Mouse (Mus musculus): Measurements from ENCODE around the gene Cd79b. TPM values are rescaled to one million over a fixed set of nuclear protein-coding genes. Genes with fewer than 3 reads are reported as not detected.

Gene Cd79b
- total and polyA plus RNA-seq, 2 experiments from 2014 or later: 0.38 to 0.71 TPM

DNA sequence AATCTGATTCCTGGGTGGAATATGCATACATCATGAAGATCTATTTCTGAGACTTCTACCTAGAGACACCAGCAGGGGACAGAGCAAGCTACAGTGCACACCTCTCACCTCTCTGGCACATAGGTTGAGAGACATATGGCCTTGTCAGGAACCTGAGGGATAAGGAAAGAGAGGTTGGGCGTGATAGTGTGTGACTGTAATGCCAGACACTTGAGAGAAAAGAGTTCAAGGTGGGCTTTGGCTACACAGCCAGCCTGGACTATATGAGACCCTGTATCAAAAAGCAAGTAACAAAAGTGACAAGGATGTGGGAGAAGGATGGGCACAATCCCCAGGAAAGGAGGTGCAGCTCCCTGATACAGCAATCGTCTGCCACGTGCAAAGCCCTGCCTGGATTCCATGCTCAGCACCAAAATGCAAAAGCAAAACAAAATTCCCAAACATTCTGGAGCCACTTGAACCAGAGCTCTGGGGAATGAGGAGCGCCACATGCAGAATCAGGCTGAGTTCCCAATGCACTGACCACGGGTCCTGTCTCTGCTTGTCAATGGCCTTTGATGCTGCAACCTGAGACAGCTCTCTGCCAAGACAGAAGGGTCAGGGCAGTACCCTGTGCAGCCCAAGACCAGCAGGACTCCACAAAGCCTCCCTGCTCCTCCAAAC lies 43.3 kb downstream of the Cd79b start:
- Histone ChIP-seq H3K4me3 (ENCODE audit: low read depth, low read length) (peak overlapping the region; percentile 93), H3K27ac (ENCODE audit: low read depth, low read length) (peak overlapping the region; percentile 87; the same call in 1 of the 2 replicates), H3K4me1 (ENCODE audit: insufficient read depth) (peaks cover 13% of the 10 kb centered on the region), H3K27me3 (ENCODE audit: insufficient read depth, low read length) (no peaks in the 10 kb centered on the region), H3K36me3 (ENCODE audit: insufficient read depth) (peaks cover 12% of the 10 kb centered on the region; the same call in 1 of the 2 replicates), H3K9ac (peak overlapping the region; percentile 81), H3K9me3 (ENCODE audit: low read length) (no peaks in the 10 kb centered on the region), H3K4me2 (ENCODE audit: low read depth) (peak overlapping the region; percentile 75)
- DNase-seq: no peak
- no peak for ATAC-seq
- peak; percentile 21 for TF ChIP-seq CTCF (IDR thresholded peaks at IDR 0.05; ENCODE audit: low read depth)
- WGBS: 36% methylated on average over 5 of the region's 5 CpGs

DNA sequence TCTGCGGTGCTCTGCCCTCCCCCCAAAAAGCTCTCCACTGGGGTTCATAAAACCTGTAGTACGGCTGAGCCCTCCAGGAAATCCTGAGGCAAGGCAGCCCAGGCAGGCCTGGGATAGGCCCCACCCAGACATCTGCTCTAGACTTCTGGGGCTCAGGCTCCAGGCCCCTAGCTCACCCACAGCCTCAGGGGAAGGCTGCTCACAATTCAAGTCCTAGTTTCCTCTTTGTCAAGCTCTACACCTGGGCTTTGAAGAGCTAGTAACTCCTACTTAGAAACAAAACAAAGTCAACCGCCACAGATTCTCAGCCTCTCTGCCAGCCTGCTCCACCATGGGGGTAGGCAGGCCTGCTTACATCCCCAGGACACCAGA lies 45.5 kb downstream of the Cd79b start:
- Histone ChIP-seq H3K9ac (no peak overlapping the region), H3K27me3 (ENCODE audit: insufficient read depth, low read length) (no peaks in the 10 kb centered on the region), H3K27ac (ENCODE audit: low read depth, low read length) (no peak overlapping the region), H3K4me2 (ENCODE audit: low read depth) (no peak overlapping the region), H3K36me3 (ENCODE audit: insufficient read depth) (peaks cover 34% of the 10 kb centered on the region), H3K9me3 (ENCODE audit: low read length) (no peaks in the 10 kb centered on the region), H3K4me3 (ENCODE audit: low read depth, low read length) (no peak overlapping the region), H3K4me1 (ENCODE audit: insufficient read depth) (peaks cover 8% of the 10 kb centered on the region)
- ATAC-seq: no peak
- no peak for DNase-seq
- no peak for TF ChIP-seq CTCF (IDR thresholded peaks at IDR 0.05; ENCODE audit: low read depth)
- WGBS: 68% methylated on average over 3 of the region's 3 CpGs

DNA sequence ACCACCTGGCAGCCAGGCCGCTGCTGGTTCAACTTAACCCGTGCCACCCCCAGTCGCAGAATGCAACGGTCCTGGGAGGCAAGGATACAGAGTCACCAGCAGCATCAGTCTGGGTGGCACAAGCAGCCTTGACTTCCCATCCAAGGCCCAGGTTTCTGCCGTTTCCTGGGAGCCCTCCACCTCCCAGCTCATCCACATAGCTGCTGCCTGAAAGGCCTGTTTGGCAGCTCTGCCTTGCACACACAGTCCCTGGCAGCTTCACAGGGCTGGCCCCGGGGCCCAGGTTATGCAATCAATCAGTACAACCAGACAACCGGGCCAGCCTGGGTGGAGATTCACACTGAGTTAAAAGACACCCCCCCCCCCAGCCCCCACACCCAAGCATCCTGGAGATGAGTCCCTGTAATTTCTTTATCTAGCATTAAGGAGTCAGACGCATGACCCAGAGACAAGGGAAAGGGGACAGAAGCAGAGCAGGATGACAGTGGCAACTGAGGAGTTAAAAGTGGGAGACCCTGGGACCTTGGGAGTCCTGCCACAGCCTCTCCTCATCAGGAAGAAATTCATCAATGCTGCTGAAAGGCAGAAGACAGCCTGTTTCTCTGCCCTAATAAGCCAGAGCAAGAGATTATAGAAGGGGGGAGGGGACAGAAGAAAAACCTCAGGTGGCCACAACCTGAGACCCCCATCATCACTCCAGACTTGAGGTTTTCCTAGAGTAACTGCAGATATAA lies 46.1 kb downstream of the Cd79b start:
- no peak for DNase-seq
- no peak for ATAC-seq
- Histone ChIP-seq H3K4me1 (ENCODE audit: insufficient read depth) (peaks cover 8% of the 10 kb centered on the region), H3K27me3 (ENCODE audit: insufficient read depth, low read length) (no peaks in the 10 kb centered on the region), H3K9ac (no peak overlapping the region), H3K36me3 (ENCODE audit: insufficient read depth) (peaks cover 40% of the 10 kb centered on the region), H3K4me2 (ENCODE audit: low read depth) (no peak overlapping the region), H3K4me3 (ENCODE audit: low read depth, low read length) (no peak overlapping the region), H3K27ac (ENCODE audit: low read depth, low read length) (no peak overlapping the region), H3K9me3 (ENCODE audit: low read length) (no peaks in the 10 kb centered on the region)
- 68% methylated on average over 8 of the region's 8 CpGs for WGBS
- no peak for TF ChIP-seq CTCF (IDR thresholded peaks at IDR 0.05; ENCODE audit: low read depth)

DNA sequence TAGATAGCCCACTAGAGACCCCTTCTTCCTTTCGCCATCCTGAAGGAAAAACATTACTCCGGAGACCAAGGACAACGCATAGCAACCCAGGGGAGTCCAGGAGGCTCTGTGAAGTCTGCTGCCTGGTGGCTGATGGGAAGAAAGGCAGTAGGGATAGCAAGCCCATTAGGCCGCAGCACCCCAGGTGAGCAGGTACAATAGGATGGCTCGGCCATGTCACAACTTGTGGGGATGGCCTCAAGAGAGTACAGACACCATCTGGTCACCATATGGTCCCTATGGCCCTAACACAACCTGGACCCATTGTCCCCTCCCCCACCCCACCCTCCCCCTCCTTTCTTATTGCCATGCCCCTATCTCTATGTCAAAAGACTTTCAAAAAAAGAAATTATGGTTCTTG lies 46.7 kb downstream of the Cd79b start:
- 80% methylated on average over 5 of the region's 5 CpGs for WGBS
- H3K4me2 ChIP-seq (ENCODE audit: low read depth): no peak overlapping the region
- TF ChIP-seq CTCF (IDR thresholded peaks at IDR 0.05; ENCODE audit: low read depth): no peak

DNA sequence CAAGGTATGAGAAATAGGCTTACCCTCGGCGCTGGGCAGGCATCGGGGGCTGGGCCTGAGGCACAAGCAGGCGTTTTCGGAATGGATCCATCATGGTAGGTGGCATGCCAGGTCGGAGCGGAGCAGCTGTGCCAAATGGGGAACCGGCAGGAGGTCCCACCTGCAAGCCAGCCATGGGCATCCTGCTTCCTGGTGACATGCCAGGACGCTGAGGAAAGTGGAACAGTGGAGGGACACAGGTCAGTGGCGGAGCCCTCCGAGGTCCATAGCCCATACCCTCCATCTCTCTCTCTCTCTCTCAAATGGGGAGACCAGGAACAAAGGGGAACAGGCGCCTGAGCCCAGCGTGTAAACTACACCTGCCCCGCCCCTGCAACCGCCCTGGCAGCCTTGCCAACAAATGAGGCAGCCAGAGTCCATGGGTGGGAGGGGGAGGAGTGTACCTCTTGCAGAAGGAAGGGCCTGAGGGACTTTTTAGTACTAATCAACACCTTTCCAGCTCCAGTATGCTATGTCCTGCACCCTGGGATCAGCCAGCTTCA lies 47.2 kb downstream of the Cd79b start:
- TF ChIP-seq CTCF (IDR thresholded peaks at IDR 0.05; ENCODE audit: low read depth): no peak
- H3K4me1 ChIP-seq (ENCODE audit: insufficient read depth): peaks cover 8% of the 10 kb centered on the region
- H3K4me2 ChIP-seq (ENCODE audit: low read depth): no peak overlapping the region
- H3K9ac ChIP-seq: 0 out of 2 replicates have a peak overlapping the region, but pooled peaks have one; percentile 18
- peak overlapping the region; percentile 21; the same call in 1 of the 2 replicates for H3K27ac ChIP-seq (ENCODE audit: low read depth, low read length)
- H3K9me3 ChIP-seq (ENCODE audit: low read length): no peaks in the 10 kb centered on the region
- ATAC-seq: no peak
- no peak overlapping the region for H3K4me3 ChIP-seq (ENCODE audit: low read depth, low read length)
- peaks cover 51% of the 10 kb centered on the region for H3K36me3 ChIP-seq (ENCODE audit: insufficient read depth)
- 72% methylated on average over 15 of the region's 15 CpGs for WGBS
- H3K27me3 ChIP-seq (ENCODE audit: insufficient read depth, low read length): no peaks in the 10 kb centered on the region
- no peak for DNase-seq

More for the DNA sequence above, 46.7 kb downstream of the Cd79b start:
- no peak for ATAC-seq
- no peak for DNase-seq
- Histone ChIP-seq H3K27me3 (ENCODE audit: insufficient read depth, low read length) (no peaks in the 10 kb centered on the region), H3K27ac (ENCODE audit: low read depth, low read length) (peak overlapping the region; percentile 21; the same call in 1 of the 2 replicates), H3K9ac (no peak overlapping the region), H3K4me1 (ENCODE audit: insufficient read depth) (peaks cover 8% of the 10 kb centered on the region), H3K9me3 (ENCODE audit: low read length) (no peaks in the 10 kb centered on the region), H3K4me3 (ENCODE audit: low read depth, low read length) (no peak overlapping the region), H3K36me3 (ENCODE audit: insufficient read depth) (peaks cover 46% of the 10 kb centered on the region)

DNA sequence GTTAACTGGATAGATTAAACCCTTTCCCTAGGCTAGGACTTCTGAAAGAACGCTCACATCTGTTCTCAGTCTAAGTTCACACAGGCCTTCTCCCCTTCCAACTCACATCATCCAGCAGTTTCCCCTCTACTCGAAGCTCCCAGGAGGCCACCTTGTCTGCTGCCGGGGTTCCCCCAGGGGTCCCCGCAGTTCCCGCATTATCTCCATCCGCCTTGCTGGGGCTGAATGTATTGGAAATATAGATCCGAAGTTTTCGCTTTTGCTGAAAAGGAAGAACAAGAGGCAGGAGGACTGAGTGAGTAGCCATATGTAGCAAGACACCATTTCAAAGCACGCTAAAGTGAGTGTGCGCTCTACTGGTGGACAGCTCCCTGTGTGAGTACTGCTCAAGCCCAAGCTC lies 48.1 kb downstream of the Cd79b start:
- no peak for DNase-seq
- Histone ChIP-seq H3K27ac (ENCODE audit: low read depth, low read length) (no peak overlapping the region), H3K27me3 (ENCODE audit: insufficient read depth, low read length) (no peaks in the 10 kb centered on the region), H3K4me1 (ENCODE audit: insufficient read depth) (peaks cover 5% of the 10 kb centered on the region), H3K36me3 (ENCODE audit: insufficient read depth) (peaks cover 60% of the 10 kb centered on the region), H3K4me3 (ENCODE audit: low read depth, low read length) (no peak overlapping the region), H3K9me3 (ENCODE audit: low read length) (no peaks in the 10 kb centered on the region), H3K9ac (no peak overlapping the region), H3K4me2 (ENCODE audit: low read depth) (no peak overlapping the region)
- 92% methylated on average over 10 of the region's 10 CpGs for whole genome bisulfite sequencing
- no peak for TF ChIP-seq CTCF (IDR thresholded peaks at IDR 0.05; ENCODE audit: low read depth)
- ATAC-seq: no peak

DNA sequence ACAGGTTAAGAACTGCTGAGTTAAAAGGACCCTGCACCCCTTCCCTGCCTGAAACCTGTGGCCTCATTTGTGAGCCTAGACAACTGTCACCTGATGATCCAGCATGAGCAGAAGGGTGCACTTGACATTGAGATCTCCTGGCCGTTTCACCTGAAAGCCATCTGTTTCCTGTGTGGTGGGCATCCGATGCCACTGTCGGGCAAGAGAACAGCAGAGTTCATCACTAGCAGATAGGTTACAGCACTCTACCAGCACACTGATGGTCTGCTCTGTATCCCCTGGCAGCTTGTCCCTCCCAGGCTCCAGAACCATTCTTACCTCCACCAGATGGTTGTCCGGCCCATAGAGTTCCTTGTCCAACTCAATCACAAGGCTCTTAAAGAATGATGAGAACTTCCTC lies 49.0 kb downstream of the Cd79b start:
- Histone ChIP-seq H3K27ac (ENCODE audit: low read depth, low read length) (no peak overlapping the region), H3K4me3 (ENCODE audit: low read depth, low read length) (no peak overlapping the region), H3K27me3 (ENCODE audit: insufficient read depth, low read length) (no peaks in the 10 kb centered on the region), H3K4me1 (ENCODE audit: insufficient read depth) (no peaks in the 10 kb centered on the region), H3K4me2 (ENCODE audit: low read depth) (no peak overlapping the region), H3K36me3 (ENCODE audit: insufficient read depth) (peaks cover 68% of the 10 kb centered on the region), H3K9me3 (ENCODE audit: low read length) (no peaks in the 10 kb centered on the region), H3K9ac (no peak overlapping the region)
- DNase-seq (no peak), ATAC-seq (no peak)
- WGBS: 98% methylated on average over 4 of the region's 4 CpGs
- TF ChIP-seq CTCF (IDR thresholded peaks at IDR 0.05; ENCODE audit: low read depth): no peak
